23 mouse cellular contexts compared by ENCODE assay signal in genomic region chr11:30928498-30928897, GRCm38 (mm10). TPM values are rescaled to one million over a fixed set of nuclear protein-coding genes. Genes with fewer than 3 reads are reported as not detected.
DNase-seq lines count a peak whose midpoint lies in the region; ATAC-seq and TF ChIP-seq lines count a peak whose summit lies in the region.
"Had no signal": no experiment of that assay in that cellular context is flagged by ENCODE, and none has a peak within 500 bp of the region (broad histone marks: within the 10 kb centered on the region; RNA-seq: fewer than 3 reads in every experiment).

No protein-coding gene starts in this region.

- no peak overlapping the region for H3K4me3 ChIP-seq in layer of hippocampus, adult 2 months
- no peak overlapping the region for H3K4me3 ChIP-seq in intestine, embryonic 15.5 days (replicated peaks)
- H3K4me3 ChIP-seq in heart, adult 2 months, result no peak overlapping the region
- H3K4me3 ChIP-seq: forebrain, embryonic 10.5 days; forebrain, embryonic 13.5 days; hindbrain, embryonic 13.5 days had no signal

- intact Hi-C loops in heart, adult 2 months (cut with DNase I), result no loop called here

- no peak overlapping the region for H3K9ac ChIP-seq in intestine, embryonic 15.5 days
- H3K9ac ChIP-seq in heart, adult 2 months (ENCODE audit: low read depth, low read length), result no peak overlapping the region
- H3K9ac ChIP-seq: forebrain, embryonic 13.5 days; hindbrain, embryonic 13.5 days had no signal

- H3K27ac ChIP-seq in layer of hippocampus, adult 2 months, result peak overlapping the region; percentile 65
- H3K27ac ChIP-seq in intestine, embryonic 15.5 days, result no peak overlapping the region
- no peak overlapping the region for H3K27ac ChIP-seq in heart, adult 2 months
- H3K27ac ChIP-seq: forebrain, embryonic 10.5 days; forebrain, embryonic 13.5 days; hindbrain, embryonic 13.5 days had no signal

- ATAC-seq in megakaryocyte-erythroid progenitor cell, adult 5-6 weeks (replicated peaks; ENCODE audit: low FRiP score, low TSS enrichment, poor library complexity, severe bottlenecking), result peak; percentile 63
- no peak for ATAC-seq in intestine, embryonic 15.5 days
- ATAC-seq: activated CD4-positive, CD25-positive, alpha-beta regulatory T cell, adult 4 months; CD4-positive, CD25-positive, alpha-beta regulatory T cell, adult 4 months; forebrain, embryonic 13.5 days; forebrain, embryonic 16.5 days; hindbrain, embryonic 16.5 days had no signal

- 86% methylated on average over 1 of the region's 1 CpGs for WGBS in intestine, embryonic 15.5 days
- WGBS in heart, adult 2 months, result 100% methylated on average over 1 of the region's 1 CpGs

- TF ChIP-seq EP300 in heart, adult 2 months (IDR thresholded peaks at IDR 0.05; ENCODE audit: insufficient read depth, low read depth, low read length), result no peak

- H3K27me3 ChIP-seq in intestine, embryonic 15.5 days (replicated peaks), result no peaks in the 10 kb centered on the region
- H3K27me3 ChIP-seq in heart, adult 2 months (ENCODE audit: control insufficient read depth, insufficient read depth, low read length), result no peaks in the 10 kb centered on the region
- H3K27me3 ChIP-seq: forebrain, embryonic 13.5 days; hindbrain, embryonic 13.5 days had no signal

- H3K36me3 ChIP-seq in intestine, embryonic 15.5 days, result no peaks in the 10 kb centered on the region
- no peaks in the 10 kb centered on the region for H3K36me3 ChIP-seq in heart, adult 2 months (ENCODE audit: control insufficient read depth, insufficient read depth, low read length)

- H3K4me2 ChIP-seq in intestine, embryonic 15.5 days (replicated peaks), result no peak overlapping the region
- H3K4me2 ChIP-seq: forebrain, embryonic 13.5 days; heart, embryonic 11.5 days; hindbrain, embryonic 13.5 days had no signal

- no peaks in the 10 kb centered on the region for H3K79me2 ChIP-seq in heart, adult 2 months (replicated peaks; ENCODE audit: control insufficient read depth, insufficient read depth, low read length)

- no peaks in the 10 kb centered on the region for H3K4me1 ChIP-seq in intestine, embryonic 15.5 days (replicated peaks)
- no peaks in the 10 kb centered on the region for H3K4me1 ChIP-seq in heart, adult 2 months (ENCODE audit: control insufficient read depth, insufficient read depth, low read length)
- H3K4me1 ChIP-seq: forebrain, embryonic 10.5 days; forebrain, embryonic 13.5 days; hindbrain, embryonic 13.5 days had no signal

- DNase-seq in layer of hippocampus, adult 2 months (ENCODE audit: low spot score in 2 of 2), result peak; percentile 21 to 48
- no peak for DNase-seq in layer of hippocampus, postnatal 10 days (ENCODE audit: low spot score in 2 of 2)
- DNase-seq in layer of hippocampus, adult 9-10 months (ENCODE audit: low spot score), result peak; percentile 24
- no peak for DNase-seq in heart, adult 2 months
- DNase-seq: adrenal gland, adult 8-10 months; adrenal gland, postnatal 25 days; cerebellum, adult 18-20 months; cerebellum, adult 9-10 months; cerebellum, postnatal 14 days; gastrocnemius, postnatal 36 days had no signal

- TF ChIP-seq POLR2A in heart, adult 2 months (IDR thresholded peaks at IDR 0.05; ENCODE audit: insufficient read depth, low read depth, low read length), result no peak

- TF ChIP-seq CTCF in layer of hippocampus, adult 2 months (conservative IDR thresholded peaks at IDR 0.05), result no peak
- TF ChIP-seq CTCF in heart, adult 2 months (IDR thresholded peaks at IDR 0.05), result no peak

- no peaks in the 10 kb centered on the region for H3K9me3 ChIP-seq in intestine, embryonic 15.5 days
- H3K9me3 ChIP-seq: forebrain, embryonic 10.5 days; forebrain, embryonic 13.5 days; hindbrain, embryonic 13.5 days had no signal

RNA-seq across cellular contexts. Expression of gene Erlec1, which starts 25.6 kb away (rescaled TPM):
- total RNA-seq in layer of hippocampus, adult 2 months (2021), result 10 to 100 TPM; 52.7 to 56.8 TPM
- total RNA-seq in layer of hippocampus, postnatal 10 days (2021), result 10 to 100 TPM; 54.0 to 56.0 TPM
- total RNA-seq in megakaryocyte-erythroid progenitor cell, adult 5-6 weeks (2014; fragmentation: Nextera tagmentation), result 13.6 and 27.0 TPM in 2 replicates
- total RNA-seq in megakaryocyte-erythroid progenitor cell, adult 5-6 weeks (2017), result 15.9 and 22.5 TPM in 2 replicates
- polyA plus RNA-seq in intestine, embryonic 15.5 days (2015; fragmentation: Nextera tagmentation; extraction: Ambion mirVana), result 10.2 and 12.1 TPM in 2 replicates
- 10 to 100 TPM; 34.7 to 42.7 TPM for total RNA-seq in heart, adult 2 months (2021)
- 22.8 and 37.2 TPM in 2 replicates for polyA plus RNA-seq in heart, adult 2 months (2012; rRNA removed)

RNA-seq across cellular contexts. Expression of gene Asb3, which starts 43.3 kb away (rescaled TPM):
- total RNA-seq in layer of hippocampus, adult 2 months (2021), result 10 to 100 TPM; 18.6 to 18.8 TPM
- 10 to 100 TPM; 16.7 to 19.8 TPM for total RNA-seq in layer of hippocampus, postnatal 10 days (2021)
- 6.9 and 9.6 TPM in 2 replicates for total RNA-seq in megakaryocyte-erythroid progenitor cell, adult 5-6 weeks (2014; fragmentation: Nextera tagmentation)
- 15.0 and 19.9 TPM in 2 replicates for total RNA-seq in megakaryocyte-erythroid progenitor cell, adult 5-6 weeks (2017)
- 22.0 and 24.4 TPM in 2 replicates for polyA plus RNA-seq in intestine, embryonic 15.5 days (2015; fragmentation: Nextera tagmentation; extraction: Ambion mirVana)
- total RNA-seq in heart, adult 2 months (2021), result 1 to 10 TPM; 7.8 to 9.2 TPM
- polyA plus RNA-seq in heart, adult 2 months (2012; rRNA removed), result 2.6 and 4.8 TPM in 2 replicates

RNA-seq across cellular contexts. Expression of gene Gpr75, which starts 43.3 kb away (rescaled TPM):
- 10 to 100 TPM; 12.8 TPM for total RNA-seq in layer of hippocampus, adult 2 months (2021)
- total RNA-seq in layer of hippocampus, postnatal 10 days (2021), result 1 to 10 TPM; 7.1 to 9.1 TPM
- total RNA-seq in megakaryocyte-erythroid progenitor cell, adult 5-6 weeks (2014; fragmentation: Nextera tagmentation), result not detected in 2 replicates
- not detected in 2 replicates for total RNA-seq in megakaryocyte-erythroid progenitor cell, adult 5-6 weeks (2017)
- 0.23 and 0.39 TPM in 2 replicates for polyA plus RNA-seq in intestine, embryonic 15.5 days (2015; fragmentation: Nextera tagmentation; extraction: Ambion mirVana)
- total RNA-seq in heart, adult 2 months (2021), result under 1 TPM in 1 of 2 experiments, not detected in 1; 0.13 TPM
- polyA plus RNA-seq in heart, adult 2 months (2012; rRNA removed), result 0.31 and 0.53 TPM in 2 replicates
- total RNA-seq: granulocyte monocyte progenitor cell, adult 5-6 weeks; hematopoietic stem cell, adult 5-6 weeks had no signal
- polyA plus RNA-seq: activated CD4-positive, CD25-positive, alpha-beta regulatory T cell, adult 4 months; CD4-positive, CD25-positive, alpha-beta regulatory T cell, adult 4 months; heart, postnatal 0 days had no signal

RNA-seq across cellular contexts. Expression of gene Chac2, which starts 57.7 kb away (rescaled TPM):
- 10 to 100 TPM; 12.7 to 14.6 TPM for total RNA-seq in layer of hippocampus, adult 2 months (2021)
- total RNA-seq in layer of hippocampus, postnatal 10 days (2021), result 10 to 100 TPM; 14.8 to 16.0 TPM
- total RNA-seq in megakaryocyte-erythroid progenitor cell, adult 5-6 weeks (2014; fragmentation: Nextera tagmentation), result 12.4 and 15.8 TPM in 2 replicates
- 42.7 and 57.7 TPM in 2 replicates for total RNA-seq in megakaryocyte-erythroid progenitor cell, adult 5-6 weeks (2017)
- 17.6 and 21.0 TPM in 2 replicates for polyA plus RNA-seq in intestine, embryonic 15.5 days (2015; fragmentation: Nextera tagmentation; extraction: Ambion mirVana)
- total RNA-seq in heart, adult 2 months (2021), result 10 to 100 TPM; 25.7 to 25.9 TPM
- 5.8 and 10.1 TPM in 2 replicates for polyA plus RNA-seq in heart, adult 2 months (2012; rRNA removed)

Comparison
In these comparisons a context has a peak if more than half of its experiments do, and no peak if none do; other contexts are left out.
1. DNase-seq: peak in layer of hippocampus, adult 2 months (2 of 2) and layer of hippocampus, adult 9-10 months (single experiment); none in layer of hippocampus, postnatal 10 days (0 of 2) and heart, adult 2 months (0 of 2).
2. RNA of gene Gpr75, which starts 43.3 kb away (total RNA-seq): 12.8 TPM in layer of hippocampus, adult 2 months and 7.1 to 9.1 TPM in layer of hippocampus, postnatal 10 days; 0.13 TPM in heart, adult 2 months and not detected in megakaryocyte-erythroid progenitor cell, adult 5-6 weeks; every median in the first group is over 4 times any median in the second.